Mouse (Mus musculus) retina, postnatal 1 day (tissue): ENCODE data around the gene Traip.

Experiments used
- DNase-seq: peaks from one replicate; pipeline ENCODE4 v3.0.0-alpha.2; 2012

Gene Traip

GRCm38 (mm10) chr9:107974491-107975171 is 24.7 kb downstream of the Traip start:
- DNase-seq, result no peak

GRCm38 (mm10) chr9:107975399-107976386 is 25.8 kb downstream of the Traip start, which contains the start of gene Uba7:
Uba7 (plus strand) TSS chr9:107975505.
- no peak for DNase-seq

DNA sequence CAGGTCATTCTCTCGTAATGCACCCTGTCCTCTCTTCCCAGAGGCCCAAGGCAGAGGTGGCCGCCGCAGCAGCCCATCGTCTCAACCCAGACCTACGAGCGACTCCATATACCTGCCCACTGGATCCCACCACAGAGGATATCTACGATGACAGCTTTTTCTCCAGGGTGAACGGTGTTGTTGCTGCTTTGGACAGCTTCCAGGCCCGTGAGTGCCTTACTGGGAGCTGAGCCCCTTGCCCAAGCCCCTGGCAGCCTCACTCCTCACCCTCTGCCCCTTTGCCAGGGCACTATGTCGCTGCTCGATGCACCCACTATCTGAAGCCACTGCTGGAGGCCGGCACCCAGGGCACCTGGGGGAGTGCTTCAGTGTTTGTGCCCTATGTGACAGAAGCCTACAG is 28.9 kb downstream of the Traip start:
- DNase-seq, result no peak

GRCm38 (mm10) chr9:107981684-107982605 is 32.0 kb downstream of the Traip start:
- peak; percentile 60 for DNase-seq

DNA sequence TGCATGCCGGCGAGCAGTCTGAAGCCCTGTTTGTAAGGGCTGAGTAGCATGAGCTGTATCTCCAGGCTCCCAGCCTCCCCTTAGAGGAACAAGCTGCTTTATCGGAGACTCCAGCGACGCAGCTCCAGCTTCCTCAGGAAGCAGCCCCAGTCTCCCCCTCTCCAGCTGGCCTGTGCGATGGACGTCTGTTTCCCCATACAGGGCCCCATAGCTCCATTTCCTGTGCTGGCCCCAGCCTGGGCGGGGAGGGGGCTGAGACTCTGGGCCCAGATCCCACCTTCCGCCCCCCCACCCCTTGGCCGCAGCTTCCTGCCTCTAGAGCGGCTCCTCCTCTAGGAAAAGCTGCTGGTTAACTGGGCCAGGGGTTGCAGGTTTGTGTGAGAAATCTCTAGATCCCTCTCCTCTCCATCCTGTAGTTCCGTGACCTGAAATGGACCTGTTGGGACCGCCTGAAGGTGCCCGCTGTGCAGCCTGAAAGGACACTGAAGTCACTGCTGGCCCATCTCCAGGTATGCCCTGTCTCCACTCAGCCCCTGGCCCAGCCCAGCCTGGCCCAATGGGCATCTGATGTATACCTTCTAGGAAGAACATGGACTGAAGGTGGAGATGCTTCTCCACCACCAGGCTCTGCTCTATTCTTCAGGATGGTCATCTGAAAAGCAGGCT is 32.9 kb downstream of the Traip start, which contains the start of gene Gm20661:
TSS of gene Gm20661 (plus strand) at position 378 of the 666 bp plus-strand sequence.
- DNase-seq, result peak; percentile 76

DNA sequence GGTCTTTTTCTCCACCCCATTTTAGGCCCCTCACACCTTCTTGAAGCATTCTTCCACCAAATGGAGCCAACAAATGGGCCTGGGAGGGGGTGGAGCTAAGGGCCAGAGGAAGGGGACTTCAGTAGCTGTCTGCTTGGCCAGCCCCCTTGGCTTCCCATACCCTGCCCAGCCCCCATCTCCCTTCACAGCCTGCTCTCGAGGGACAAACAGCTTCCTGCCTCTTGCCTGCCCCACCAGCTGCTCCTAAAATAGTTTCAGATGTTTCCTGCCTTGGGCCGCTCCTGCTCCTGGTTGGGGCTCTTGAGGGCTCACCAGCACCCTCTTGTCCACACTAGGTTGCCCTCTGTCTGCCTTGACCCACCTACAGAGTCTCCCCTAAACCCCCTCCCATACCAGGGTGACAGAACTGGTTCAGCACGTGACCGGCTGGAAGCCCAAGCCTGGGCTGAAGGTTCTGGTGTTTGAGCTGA is 33.5 kb downstream of the Traip start:
- peak; percentile 51 for DNase-seq

- DNase-seq, result no peak
Measured at GRCm38 (mm10) chr9:107984052-107984753, 34.3 kb downstream of the Traip start.

GRCm38 (mm10) chr9:107984754-107985055 is 34.8 kb downstream of the Traip start:
- DNase-seq, result no peak

DNA sequence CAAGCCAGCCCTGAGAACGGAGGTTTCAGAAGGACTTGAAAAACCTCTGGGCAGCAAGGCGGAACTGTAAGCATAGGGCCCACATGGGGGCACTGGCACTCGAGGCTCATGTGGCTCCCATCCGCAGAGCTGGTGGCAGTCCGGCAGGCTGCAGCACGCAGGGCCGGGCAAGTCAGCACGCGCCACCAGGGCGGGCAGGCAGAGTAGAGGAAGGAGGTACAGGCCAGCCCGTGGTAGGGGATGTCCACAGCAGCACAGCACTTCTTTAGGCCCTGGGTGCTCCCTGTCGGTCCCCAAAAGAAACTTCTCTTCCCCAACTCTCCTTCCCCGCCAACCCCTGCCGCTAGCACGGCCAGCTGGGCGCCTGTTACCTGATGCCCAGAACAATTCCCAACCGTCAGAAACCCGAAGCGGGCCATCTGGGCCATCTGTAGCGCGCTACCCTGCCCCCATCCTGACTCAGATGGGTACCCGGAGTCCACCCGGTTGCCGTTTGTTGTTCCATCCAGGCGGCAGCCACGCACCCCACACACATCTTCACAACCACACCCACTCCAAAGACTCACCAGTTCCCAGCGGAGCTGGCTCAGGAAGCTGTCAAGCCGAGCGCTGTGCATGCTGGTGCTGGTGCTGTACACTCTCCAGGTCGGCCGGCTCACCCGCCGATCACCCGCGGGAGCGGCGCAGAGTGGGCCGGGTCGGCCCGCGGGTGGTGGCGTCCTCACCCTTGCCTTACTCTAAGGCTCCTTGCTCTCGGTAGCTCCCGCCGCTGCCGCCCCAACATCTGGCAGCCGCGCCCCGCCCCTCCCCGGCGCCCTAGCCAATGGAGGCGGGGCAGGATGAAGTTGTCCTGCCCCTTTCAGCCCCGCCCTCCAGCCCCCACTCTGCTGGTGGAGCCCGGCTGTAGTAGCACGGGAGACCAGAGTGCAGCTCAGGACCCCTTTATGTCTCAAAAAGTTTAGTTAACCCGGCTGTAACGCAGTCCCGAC is 35.5 kb downstream of the Traip start, which contains the start of gene Inka1:
TSS of gene Inka1 (minus strand) at position 749 of the 989 bp plus-strand sequence.
- DNase-seq, result peak; percentile 82

- DNase-seq, result peak; percentile 88
Measured at GRCm38 (mm10) chr9:107986376-107986775, 36.4 kb downstream of the Traip start.

DNA sequence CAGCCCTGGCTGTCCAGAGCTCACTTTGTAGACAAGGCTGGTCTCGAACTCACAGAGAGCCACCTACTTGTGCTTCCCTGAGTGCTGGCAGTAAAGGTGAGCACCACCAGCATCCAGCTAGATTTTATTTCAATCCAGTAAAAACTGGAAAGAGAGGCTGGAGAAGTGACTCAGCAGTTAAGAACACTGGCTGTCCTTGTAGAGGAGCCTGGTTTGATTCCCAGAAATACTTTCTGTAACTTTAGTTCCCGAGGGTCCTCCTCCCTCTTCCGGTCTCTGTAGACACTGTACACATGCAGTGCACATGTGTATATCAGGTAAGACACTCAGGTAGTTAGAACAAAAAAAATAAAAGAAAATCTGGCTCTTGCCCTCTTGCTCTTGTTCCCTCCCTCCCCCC is 38.0 kb downstream of the Traip start:
- no peak for DNase-seq

- DNase-seq, result no peak
Measured at GRCm38 (mm10) chr9:107992197-107992596, 42.3 kb downstream of the Traip start, which contains the start of gene Cdhr4. Cdhr4 (plus strand) TSS chr9:107992497.

- DNase-seq, result no peak
Measured at GRCm38 (mm10) chr9:107993013-107993412, 43.1 kb downstream of the Traip start.

DNA sequence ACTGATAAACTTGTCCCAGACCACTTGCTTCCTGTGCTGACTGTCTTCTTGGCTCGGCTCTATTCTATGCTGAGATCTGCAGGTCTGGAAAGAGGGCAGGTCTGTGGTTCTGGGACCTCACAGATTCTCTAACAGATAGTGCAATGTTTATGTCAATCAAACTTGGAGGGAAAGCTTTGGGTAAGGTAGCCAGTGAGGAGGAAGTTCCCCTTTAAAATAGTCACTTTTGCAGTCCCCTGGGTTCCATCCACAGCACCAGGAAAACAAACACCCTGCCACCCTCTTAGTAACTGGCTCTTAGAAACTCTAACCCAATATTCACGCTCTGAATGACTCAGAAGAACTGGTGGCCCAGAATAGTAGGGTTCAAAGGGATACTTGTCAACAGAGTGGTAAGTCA is 44.5 kb downstream of the Traip start:
- DNase-seq, result no peak

- DNase-seq, result no peak
Measured at GRCm38 (mm10) chr9:107995513-107995912, 45.6 kb downstream of the Traip start.

GRCm38 (mm10) chr9:107996049-107996448 is 46.1 kb downstream of the Traip start, which contains the start of gene Gm20662:
Gm20662 (plus strand) TSS chr9:107996349.
- no peak for DNase-seq

- DNase-seq, result peak; percentile 100
Measured at GRCm38 (mm10) chr9:108001922-108002770, 52.2 kb downstream of the Traip start, which contains the start of gene Ip6k1. Ip6k1 (plus strand) TSS chr9:108002501.

GRCm38 (mm10) chr9:108002778-108003530 is 53.0 kb downstream of the Traip start:
- peak; percentile 41 for DNase-seq
